Comparison of ENCODE assay signal across 8 mouse cellular contexts in genomic region chr2:45110757-45111411, GRCm38 (mm10). TPM values are rescaled to one million over a fixed set of nuclear protein-coding genes. Genes with fewer than 3 reads are reported as not detected.
DNase-seq lines count a peak whose midpoint lies in the region; ATAC-seq and TF ChIP-seq lines count a peak whose summit lies in the region.

No protein-coding gene starts in this region.

- TF ChIP-seq EP300 in heart, adult 2 months (IDR thresholded peaks at IDR 0.05; ENCODE audit: insufficient read depth, low read depth, low read length): peak; percentile 31; the same call in 1 of the 2 replicates

- peaks cover 6% of the 10 kb centered on the region; the same call in 1 of the 2 replicates for H3K4me1 ChIP-seq in heart, adult 2 months (ENCODE audit: control insufficient read depth, insufficient read depth, low read length)
- H3K4me1 ChIP-seq in kidney, adult 2 months (ENCODE audit: control insufficient read depth, insufficient read depth, low read length): peaks cover 6% of the 10 kb centered on the region; the same call in 1 of the 2 replicates

- peak; percentile 70 to 73 for DNase-seq in right cerebral cortex, postnatal 10 days (ENCODE audit: low spot score in 2 of 2)
- DNase-seq in right cerebral cortex, postnatal 25 days: no peak
- peak; percentile 66 to 71 for DNase-seq in heart, adult 2 months
- peak; percentile 67 for DNase-seq in kidney, adult 2 months
- DNase-seq in lung, postnatal 10 days: peak; percentile 69
- DNase-seq in retina, postnatal 1 day: peak; percentile 82
- no peak for DNase-seq in frontal cortex, postnatal 14 days (ENCODE audit: low spot score in 2 of 2)

- ATAC-seq in common myeloid progenitor, adult 5-6 weeks (replicated peaks; ENCODE audit: low read depth, poor library complexity, severe bottlenecking): peak; percentile 23

- H3K79me2 ChIP-seq in heart, adult 2 months (replicated peaks; ENCODE audit: control insufficient read depth, insufficient read depth, low read length): no peaks in the 10 kb centered on the region

- no peaks in the 10 kb centered on the region; the same call in 1 of the 2 replicates for H3K27me3 ChIP-seq in heart, adult 2 months (ENCODE audit: control insufficient read depth, insufficient read depth, low read length)
- H3K27me3 ChIP-seq in kidney, adult 2 months (replicated peaks; ENCODE audit: control insufficient read depth, insufficient read depth, low read length): no peaks in the 10 kb centered on the region

- intact Hi-C loops in heart, adult 2 months (cut with DNase I): loop anchor here (5.0 to 10.0 kb wide), 4 partner anchors 126 to 574 kb away; no protein-coding TSS in a partner anchor

- TF ChIP-seq CTCF in heart, adult 2 months (IDR thresholded peaks at IDR 0.05): no peak
- no peak for TF ChIP-seq CTCF in kidney, adult 2 months (conservative IDR thresholded peaks at IDR 0.05; ENCODE audit: insufficient read depth, insufficient read length, low read depth, low read length)

- peak overlapping the region; percentile 86 for H3K9ac ChIP-seq in heart, adult 2 months (ENCODE audit: low read depth, low read length)

- WGBS in heart, adult 2 months: under 1% methylated on average over 20 of the region's 20 CpGs
- WGBS in kidney, adult 2 months: 4% methylated on average over 20 of the region's 20 CpGs

- H3K4me3 ChIP-seq in heart, adult 2 months: peak overlapping the region; percentile 78
- peak overlapping the region; percentile 94 for H3K4me3 ChIP-seq in kidney, adult 2 months (ENCODE audit: insufficient read depth, low read depth, low read length)

- peak overlapping the region; percentile 94 for H3K27ac ChIP-seq in heart, adult 2 months
- peak overlapping the region; percentile 85 for H3K27ac ChIP-seq in kidney, adult 2 months (ENCODE audit: insufficient read depth, low read depth, low read length)

- TF ChIP-seq POLR2A in heart, adult 2 months (IDR thresholded peaks at IDR 0.05; ENCODE audit: insufficient read depth, low read depth, low read length): peak; percentile 39
- TF ChIP-seq POLR2A in kidney, adult 2 months (IDR thresholded peaks at IDR 0.05; ENCODE audit: low read depth, low read length): no peak

- peaks cover 2% of the 10 kb centered on the region; the same call in 1 of the 2 replicates for H3K36me3 ChIP-seq in heart, adult 2 months (ENCODE audit: control insufficient read depth, insufficient read depth, low read length)
- H3K36me3 ChIP-seq in kidney, adult 2 months (ENCODE audit: control insufficient read depth, insufficient read depth, low read length): no peaks in the 10 kb centered on the region; the same call in 1 of the 2 replicates

RNA-seq across cellular contexts. Expression of gene Zeb2, which starts 6.3 kb away (rescaled TPM):
- total RNA-seq in common myeloid progenitor, adult 5-6 weeks (2017): 196 and 205 TPM in 2 replicates
- total RNA-seq in heart, adult 2 months (2021): 10 to 100 TPM; 46.7 to 50.0 TPM
- polyA plus RNA-seq in heart, adult 2 months (2012; rRNA removed): 16.5 and 34.3 TPM in 2 replicates
- 22.7 and 25.6 TPM in 2 replicates for polyA plus RNA-seq in kidney, adult 2 months (2012; rRNA removed)

Comparison
In these comparisons a context has a peak if more than half of its experiments do, and no peak if none do; other contexts are left out.
1. DNase-seq: peak in right cerebral cortex, postnatal 10 days (2 of 2), heart, adult 2 months (2 of 2), kidney, adult 2 months (single experiment), lung, postnatal 10 days (single experiment) and retina, postnatal 1 day (single experiment); none in right cerebral cortex, postnatal 25 days (single experiment) and frontal cortex, postnatal 14 days (0 of 2).